Mouse (Mus musculus) thymus, postnatal 14 days (tissue): ENCODE data around the gene Zfp644.

Experiments
- DNase-seq: peaks from one replicate; pipeline ENCODE4 v3.0.0; 2021

The Zfp644 gene

DNA sequence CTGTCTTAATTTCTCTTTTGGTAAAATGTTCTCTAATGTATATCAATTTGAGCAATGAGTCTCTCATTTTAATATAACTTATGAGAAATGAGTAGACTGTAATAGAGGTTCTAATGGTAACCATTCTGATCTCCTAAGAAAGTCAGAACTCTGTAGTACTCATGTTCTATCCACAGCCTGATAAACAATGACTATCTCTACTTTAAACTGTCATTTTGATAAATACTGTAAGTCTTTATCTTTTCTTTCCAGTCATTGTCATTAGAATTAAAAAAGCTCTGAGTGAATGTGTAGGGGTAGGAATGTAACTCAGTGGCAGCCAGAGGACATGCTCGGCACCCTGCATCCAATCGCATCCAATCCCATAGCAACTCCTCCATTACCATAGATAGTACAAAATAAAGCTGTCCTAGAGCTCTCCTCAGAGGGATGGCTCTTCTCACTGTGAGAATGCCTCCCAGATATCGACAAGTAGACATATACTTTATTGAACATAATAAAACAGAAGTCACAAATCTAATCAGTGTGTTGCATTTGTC, 44.2 kb downstream of the Zfp644 start:
- DNase-seq: no peak

DNA sequence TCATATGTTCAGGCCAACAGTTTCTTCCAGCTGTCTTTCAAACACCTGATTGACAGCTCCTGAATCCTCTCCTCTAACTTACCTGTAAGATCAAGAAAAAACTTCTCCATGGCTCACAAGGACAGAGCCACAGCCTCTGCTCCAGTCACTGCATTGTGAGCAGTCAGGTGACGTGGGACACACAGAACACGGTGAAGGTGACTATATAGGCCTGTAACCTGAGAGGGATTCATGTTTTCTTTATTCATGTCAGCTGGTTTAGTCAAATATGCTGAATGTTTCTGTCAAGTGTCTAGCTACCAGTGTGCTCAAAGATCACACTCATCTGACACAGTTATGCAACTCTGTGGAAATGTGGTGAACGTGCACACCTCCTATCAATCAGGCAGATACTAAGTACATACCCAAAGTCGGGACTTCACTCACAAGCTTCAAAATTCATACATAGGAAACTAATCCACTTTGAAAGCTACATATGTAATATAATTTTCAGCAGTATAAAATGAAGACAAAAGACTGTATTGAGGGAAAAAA, 44.8 kb downstream of the Zfp644 start:
- no peak for DNase-seq

DNA sequence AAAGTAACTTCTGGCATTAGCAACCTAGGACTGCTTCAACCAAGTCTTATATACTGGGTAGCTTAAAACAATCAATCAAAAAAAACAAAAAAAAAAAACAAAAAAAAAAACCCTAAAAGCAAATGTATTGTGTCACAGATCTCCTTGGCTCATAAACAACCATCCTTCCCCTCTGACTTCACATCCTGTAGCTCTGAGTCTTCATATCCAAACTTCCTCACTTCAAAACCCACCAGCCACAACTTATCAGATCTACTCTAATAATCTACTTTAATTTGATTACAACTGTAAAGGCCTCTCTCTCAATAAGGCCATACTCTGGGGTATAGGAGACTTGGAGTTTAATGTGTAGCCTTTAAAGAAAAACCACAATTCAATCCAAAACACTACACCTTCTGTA, 47.1 kb downstream of the Zfp644 start:
- no peak for DNase-seq

DNA sequence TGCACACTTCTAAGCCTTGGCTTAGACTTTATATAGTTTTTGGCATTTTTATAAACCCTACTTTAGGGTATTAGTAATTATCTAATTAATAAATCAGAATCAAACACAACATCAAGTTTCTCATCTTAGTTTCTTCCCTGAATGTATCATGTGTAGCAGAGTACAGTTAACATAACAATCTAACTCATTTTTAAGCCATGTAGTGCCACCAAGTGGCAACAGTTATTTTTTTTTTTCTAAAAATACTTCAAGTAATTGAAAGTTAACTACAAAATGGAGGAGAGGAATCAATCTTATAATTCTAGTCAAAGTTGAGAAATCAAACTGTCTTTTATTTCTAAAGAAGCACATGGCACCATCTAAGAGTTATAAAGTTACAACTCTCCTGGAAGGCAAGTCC, 47.6 kb downstream of the Zfp644 start:
- DNase-seq: no peak

DNA sequence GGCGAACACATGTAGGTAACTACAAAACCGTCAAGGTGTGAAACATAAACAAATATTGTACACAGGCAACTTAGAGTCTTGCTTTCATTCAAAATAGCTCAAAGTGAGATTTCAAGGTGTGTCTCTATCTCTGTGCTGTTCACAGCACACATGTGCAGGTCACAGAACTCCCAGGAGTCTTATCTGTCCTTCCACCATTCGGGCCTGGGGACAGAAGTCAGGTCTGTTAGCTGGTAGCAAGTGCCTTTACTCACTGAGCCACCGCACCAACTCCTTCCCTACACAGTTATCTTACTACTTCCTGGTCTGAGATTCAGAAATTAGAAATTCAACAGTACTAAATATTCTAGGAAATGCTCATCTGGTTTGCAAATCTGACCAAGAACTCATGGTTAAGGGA, 53.7 kb downstream of the Zfp644 start:
- no peak for DNase-seq

DNA sequence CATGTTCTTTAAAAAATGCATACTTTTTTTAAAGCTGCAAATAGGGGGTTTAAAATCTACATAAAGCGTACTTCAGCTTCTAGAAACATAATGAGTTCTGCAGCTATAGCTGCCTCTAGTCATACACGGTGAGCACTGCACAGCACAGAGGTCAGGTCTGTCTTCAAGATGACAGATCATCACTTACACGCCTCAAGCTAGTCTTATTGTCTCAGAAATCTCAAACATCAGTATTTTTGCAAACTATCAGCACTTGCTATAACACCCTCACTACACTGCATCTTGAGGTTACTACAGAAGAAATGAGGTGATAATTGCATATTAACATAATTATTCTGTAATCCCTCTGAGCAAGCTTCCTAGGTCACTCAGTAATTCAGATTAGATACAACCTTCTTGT, 55.2 kb downstream of the Zfp644 start:
- DNase-seq: no peak

DNA sequence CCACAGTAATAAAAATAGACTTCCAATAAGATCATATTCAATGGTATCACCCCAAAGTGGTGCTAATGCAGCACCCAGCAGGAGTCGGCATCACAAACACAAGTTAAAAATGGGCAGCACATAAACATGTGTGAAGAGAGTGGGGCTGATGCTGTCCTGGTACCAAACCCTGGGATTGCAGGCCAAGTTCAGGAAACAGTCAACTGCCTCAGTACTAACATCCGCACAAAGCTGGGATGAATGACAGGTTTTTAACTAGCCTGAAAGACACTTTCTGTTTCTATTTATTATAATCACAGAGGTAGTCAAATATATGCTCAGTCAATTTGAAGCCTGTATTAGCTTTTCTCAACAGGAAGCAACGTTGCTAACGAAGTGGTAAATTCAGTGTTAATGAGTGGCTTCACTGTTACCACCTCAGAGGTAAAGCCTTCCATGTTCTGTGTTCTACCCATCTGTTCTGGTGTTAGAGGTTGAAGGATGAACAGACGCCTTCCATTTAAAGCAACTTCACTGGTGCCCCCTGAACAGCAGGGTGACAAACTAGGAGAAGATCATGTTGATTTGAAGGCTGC, 56.8 kb downstream of the Zfp644 start:
- no peak for DNase-seq

DNA sequence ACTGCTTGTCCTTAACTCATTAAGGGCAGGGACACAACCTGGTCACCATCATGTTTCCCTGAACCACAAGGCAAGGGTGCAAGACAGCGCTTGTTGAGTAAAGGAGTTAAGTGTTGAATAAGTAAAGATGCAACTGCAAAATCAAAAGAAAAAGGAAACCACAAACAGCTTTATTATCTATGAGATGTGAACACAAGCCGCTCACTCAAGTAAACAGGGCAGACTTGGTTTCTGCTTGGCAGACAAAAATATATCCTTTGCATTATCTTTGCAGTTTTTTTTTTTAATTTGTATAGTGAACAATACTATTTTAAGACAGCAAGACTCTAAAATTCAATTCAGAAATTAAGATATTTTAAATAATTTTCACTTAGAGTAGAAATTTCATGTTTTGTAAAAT, 57.5 kb downstream of the Zfp644 start:
- DNase-seq: no peak

DNA sequence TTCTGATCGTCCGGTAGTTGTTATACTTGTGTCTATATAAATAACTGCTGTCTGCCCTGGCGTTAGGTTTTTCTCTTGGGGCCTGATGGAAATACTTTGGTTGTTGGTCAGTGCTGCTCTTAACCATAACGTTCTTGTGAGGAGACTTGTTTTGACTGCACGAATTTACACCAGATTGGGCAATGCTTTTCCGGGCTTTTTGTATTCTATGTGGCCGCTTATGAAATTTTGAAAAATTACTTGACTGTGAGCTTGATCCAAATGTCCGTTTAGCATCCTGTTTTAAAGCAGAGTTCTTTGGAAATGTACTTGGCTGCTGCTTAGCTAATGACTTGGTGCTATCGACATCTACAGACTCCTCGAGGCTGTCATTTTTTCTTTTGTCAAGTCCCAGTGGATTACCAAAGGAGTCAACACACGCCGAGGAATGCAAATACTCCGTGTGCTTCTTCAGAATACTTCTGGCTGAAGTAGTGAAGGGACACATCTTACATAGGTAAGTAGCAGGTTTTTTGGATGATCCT, 60.6 kb downstream of the Zfp644 start:
- no peak for DNase-seq

DNA sequence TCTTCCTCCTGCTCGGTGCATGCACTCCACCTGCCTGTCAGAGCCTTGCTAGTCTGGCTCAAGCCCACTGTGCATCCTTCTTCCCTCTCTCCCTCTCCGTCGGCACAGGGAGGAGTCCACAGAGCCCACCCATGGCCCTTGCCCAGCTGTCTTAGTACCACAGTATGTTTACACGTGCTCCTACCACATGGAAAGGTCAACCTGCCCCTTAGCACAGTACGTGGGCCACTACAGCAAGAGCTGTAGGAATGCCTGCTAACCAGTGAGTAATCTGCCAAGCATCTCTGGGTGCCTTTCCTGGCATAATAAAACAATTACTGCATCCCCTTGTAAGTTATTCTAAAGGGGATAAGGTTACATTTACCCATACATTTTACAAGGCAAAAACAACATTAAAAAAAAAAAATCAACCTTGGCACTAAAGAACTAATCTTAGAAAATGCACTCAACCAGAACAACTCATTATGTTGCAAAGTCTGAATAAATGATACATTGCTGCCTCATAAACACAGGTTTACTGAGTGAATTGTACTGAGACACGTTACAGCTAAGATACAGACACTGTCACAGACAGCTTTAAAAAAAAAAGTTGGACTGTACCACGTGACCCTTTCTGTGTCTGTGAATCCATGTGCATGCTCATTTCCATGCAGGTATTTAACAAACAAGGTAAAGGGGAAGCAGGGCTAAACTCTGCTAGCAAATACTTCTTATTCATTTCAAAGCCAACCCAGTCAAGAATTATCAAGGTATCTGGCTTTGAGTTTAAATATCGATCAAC, 68.5 kb downstream of the Zfp644 start:
- DNase-seq: no peak

DNA sequence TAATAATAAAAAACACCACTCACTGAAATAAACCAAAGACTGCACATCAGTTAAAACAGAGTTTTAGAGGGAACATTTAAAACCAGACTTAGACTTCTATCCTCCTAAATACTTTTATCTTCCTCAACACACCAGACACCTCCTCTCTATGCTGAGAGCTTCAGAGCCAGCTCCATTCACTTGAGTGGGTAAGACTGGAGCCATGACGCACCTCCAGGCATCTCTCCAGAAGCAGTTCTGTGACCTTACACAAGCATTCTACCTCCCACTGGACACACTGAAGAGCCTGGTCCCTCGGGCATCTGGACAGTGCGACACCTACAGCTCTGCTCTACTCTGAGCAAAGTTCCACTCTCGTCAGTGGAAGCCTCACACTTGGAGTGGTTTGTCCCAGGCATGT, 73.8 kb downstream of the Zfp644 start:
- no peak for DNase-seq

DNA sequence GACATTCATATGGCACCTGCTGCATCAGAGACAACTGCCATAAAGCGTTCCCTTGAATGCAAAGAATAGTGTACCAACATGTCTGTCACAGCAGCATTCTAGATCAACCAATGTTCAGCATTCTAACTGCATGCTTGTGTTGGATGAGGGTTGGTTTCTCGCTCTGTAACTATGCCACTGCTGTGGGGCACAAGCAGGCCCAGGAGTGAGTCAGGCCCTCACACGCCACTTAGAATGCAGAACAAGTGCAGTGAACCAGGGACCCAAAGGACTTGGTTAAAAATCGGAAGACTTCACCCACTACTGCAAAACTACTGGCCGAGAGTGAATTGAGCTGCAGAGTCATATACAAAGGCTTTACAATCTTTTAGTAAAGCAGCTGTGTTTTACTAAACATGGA, 74.9 kb downstream of the Zfp644 start:
- no peak for DNase-seq

DNA sequence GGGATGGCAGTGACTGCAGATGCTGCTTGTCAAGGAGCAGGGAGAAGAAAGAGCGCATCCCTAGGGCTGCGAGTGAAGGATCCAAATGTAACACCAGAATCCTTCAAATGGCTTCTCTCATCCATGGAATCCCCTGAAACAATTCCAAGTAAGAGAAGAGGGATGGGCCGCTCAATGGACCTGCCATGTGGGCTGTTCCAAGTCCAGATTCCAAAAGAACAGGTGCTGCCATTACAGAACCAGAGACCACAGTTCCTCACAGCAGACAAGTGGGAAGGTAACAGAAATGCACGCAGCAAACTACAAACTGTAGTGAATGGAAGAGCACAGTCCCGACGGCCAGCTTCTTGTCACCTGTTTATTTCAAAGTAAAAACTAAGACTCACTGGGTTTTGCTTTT, 76.6 kb downstream of the Zfp644 start:
- DNase-seq: no peak

DNA sequence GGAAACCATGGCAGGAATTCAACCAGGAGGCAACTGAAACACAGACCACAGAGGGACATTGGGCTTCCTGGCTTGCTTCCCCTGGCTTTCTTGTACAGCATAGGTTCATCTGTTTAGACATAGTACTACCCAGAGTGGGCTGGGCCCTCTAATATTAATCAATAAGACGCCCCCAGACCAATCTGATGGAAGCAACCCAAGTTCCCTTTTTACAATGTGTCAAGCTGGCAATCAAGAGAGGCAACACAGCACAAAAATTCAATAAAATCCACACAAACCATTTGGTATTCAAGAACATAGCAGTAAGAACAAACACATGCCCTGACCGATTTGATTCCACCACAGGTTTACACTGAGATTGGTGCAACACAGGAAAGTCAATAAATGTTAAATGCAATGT, 82.1 kb downstream of the Zfp644 start:
- DNase-seq: no peak

DNA sequence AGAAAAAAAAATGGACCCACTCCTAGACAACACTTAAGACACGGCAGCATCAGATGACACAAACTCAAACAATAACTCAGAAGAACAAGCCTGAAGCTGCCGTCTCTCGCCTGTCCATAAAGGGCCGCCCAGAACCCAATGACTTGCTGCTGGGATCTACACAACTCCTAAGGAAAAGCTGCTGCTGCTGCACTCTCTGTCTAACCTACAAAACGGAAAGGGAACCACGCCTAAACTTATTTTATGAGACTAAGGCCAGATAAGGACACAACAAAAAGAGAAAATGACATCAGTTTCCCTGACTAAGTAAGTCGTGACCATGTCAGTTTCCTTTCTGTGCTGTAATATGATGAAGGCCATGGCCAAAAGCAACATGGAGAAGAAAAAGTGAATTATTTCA, 82.5 kb downstream of the Zfp644 start:
- DNase-seq: no peak

DNA sequence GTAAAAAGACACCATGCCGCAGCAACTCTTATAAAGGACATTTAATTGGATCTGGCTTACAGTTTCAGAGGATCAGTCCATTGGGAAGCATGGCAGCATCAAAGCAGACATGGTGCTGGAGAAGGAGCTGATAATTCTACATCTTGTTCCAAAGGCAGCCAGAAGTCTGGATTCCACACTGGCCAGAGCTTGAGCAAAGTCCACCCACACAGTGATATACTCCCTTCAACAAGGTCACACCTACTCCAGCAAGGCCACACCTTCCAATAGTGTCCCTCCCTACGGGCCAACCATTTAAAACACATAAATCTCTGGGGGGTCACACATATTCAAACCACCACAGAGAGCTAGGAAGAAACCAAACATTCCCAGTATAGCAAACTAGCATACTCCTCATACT, 84.9 kb downstream of the Zfp644 start:
- DNase-seq: no peak

DNA sequence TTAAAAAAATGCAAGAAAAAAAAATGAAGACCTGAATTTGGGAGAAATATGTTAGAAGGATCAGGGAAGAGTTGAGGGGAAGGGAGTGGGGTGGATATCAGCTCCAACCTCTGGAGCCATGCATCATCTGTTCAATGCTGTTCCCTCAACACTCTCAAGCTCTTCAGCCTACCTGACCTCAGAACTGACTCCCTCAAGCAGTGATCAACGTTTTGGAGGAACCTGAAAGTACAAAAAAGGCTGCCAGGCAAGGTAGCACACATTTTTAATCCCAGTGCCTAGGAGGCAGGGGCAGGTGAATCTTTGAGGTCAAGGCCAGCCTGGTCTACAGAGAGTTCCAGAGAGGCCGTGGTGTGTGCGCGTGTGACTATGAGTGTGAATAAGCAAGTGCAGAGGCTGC, 88.3 kb downstream of the Zfp644 start, which contains the start of gene Gm17304:
Gene Gm17304 (plus strand): TSS at position 301 of the 400 bp plus-strand sequence.
- no peak for DNase-seq

DNA sequence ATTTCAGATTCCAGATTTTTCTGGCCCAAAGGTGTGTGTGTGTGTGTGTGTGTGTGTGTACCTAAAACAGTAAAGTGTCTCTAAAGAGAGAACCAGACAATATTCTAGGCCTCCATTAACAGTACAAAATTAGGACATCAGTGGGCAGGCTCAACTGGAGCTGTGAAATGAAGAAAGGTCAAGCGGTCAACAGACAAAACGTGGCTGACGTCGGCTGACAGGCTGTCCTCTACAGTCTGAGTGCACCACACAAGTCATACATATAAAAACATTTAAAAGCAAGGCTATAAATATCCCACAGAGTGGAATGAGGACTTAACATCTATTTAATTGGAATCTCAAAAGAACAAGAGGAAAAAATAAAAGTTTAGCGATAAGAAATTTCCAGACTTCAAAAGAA, 90.0 kb downstream of the Zfp644 start:
- no peak for DNase-seq

DNA sequence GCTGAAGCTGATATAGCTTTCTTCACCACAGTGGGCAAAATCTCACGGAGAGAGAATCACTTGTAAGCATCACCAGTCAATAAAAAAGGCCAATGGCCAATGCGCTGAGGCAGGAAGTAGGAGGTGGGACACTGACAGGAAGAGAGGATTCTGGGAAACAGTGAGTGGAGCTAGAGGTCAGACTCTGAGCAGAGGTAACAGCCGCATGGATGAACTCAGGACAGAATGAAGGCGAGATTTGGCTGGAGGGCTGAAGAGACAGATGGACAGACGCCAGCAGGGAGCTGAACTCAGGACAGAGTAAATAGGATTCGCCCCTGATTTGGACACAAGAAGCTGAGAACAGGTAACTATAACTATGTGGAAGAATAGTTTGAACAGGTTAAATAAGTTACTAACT, 92.0 kb downstream of the Zfp644 start:
- DNase-seq: no peak

DNA sequence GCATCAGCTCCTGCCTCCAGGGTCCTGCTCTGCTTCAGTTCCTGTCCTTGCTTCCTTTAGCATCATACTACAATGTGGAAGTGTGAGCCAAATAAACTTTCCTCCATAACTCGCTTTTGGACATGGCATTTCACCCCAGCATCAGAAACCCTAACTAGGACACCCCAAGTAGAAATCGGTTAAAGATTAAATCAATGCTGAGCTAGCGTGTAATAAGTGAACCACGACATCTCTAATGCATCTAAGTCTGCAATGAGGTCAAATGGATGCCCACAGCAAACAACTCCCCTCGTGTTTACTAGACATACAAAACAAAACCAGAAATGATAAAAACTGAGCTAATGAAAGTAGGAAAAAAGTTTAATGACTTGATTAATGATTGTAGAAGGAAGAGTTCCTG, 92.7 kb downstream of the Zfp644 start:
- DNase-seq: no peak

DNA sequence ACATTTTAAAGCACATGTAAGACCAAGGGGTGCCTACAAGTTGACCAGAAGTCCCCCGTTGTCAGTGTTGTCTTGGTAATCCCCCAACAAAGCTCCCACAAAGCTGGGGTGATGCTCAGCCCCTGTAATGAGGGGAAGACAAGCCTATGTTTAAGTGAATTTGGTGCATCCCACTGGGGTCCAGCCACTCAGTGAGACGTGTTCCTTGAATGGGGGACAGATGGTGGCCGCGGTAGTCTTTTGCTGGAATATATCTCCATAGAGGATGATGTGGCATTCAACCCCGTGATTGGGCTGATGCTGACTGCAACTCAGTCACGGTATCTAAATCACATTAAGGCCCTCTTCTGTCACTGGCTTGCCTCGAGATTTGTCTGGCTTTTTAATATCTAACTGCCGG, 97.6 kb downstream of the Zfp644 start:
- no peak for DNase-seq

DNA sequence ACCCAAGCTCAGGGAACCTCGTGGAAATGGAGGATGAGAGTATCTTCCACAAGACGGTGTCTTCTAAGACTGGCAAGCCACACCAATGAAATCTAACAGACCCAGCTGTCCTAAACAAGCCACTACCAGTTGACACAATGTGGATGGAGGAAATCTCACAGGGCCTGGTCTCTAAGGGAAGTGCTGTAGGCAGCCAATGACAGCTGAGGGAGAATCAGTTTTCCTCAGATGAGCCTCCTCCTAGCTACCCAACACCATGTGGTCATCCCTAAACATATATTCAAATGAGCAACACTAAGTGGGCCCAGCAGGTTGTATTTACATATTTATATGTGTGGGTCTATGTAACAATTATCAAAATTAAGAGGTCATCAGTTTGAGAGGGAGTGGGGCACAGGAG, 99.6 kb downstream of the Zfp644 start:
- DNase-seq: no peak

DNA sequence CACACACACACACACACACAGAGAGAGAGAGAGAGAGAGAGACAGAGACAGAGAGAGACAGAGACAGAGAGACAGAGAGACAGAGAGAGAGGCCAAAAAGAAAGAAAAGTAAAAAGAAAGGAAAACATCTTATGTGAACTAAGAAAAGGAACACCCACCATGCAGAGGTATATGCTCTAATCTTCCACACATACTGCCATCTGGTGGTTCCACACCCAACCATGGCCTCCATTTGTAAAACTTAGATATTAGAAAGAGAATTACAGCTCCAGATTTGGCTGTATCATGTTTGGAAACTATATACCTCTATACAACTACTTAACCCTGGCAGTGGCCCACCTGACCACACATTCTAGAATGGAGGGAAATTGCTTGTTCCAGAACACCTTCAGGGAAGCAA, 102.7 kb downstream of the Zfp644 start:
- no peak for DNase-seq

DNA sequence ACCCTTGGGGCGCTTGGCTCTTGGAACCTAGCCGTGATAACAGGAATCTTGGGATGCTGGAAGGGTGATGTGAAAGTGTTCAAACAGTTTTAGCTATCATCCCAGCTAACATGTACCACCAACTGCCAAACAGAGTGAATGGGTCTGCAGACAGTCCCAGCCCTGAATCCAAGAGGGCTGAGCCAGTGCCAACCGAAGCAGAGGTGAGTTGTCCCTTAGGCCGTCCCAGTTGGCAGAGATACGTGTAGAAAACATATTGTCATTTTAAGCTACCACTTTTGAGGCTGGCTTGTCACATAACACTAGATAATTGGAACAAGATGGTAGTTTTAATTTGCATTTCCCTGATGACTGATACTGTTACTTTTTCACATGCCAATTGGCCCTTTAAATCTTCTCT, 106.4 kb downstream of the Zfp644 start:
- no peak for DNase-seq
